Mouse (Mus musculus): ENCODE results near the gene B3gnt3. TPM values are rescaled to one million over a fixed set of nuclear protein-coding genes. Genes with fewer than 3 reads are reported as not detected.
A peak's percentile ranks its signal among the peaks of the same experiment; 100 is the strongest.

The B3gnt3 gene
- polyA plus RNA-seq, 1 experiment from 2014 or later: 3.3 TPM

- H3K4me2 ChIP-seq (replicated peaks; ENCODE audit: low read depth, low read length): peak overlapping the region; percentile 54
- peaks cover 10% of the 10 kb centered on the region for H3K4me1 ChIP-seq (ENCODE audit: insufficient read depth, low read length)
- no peaks in the 10 kb centered on the region for H3K9me3 ChIP-seq (ENCODE audit: low read length)
- no peaks in the 10 kb centered on the region for H3K36me3 ChIP-seq (ENCODE audit: insufficient read depth, low read length)
- H3K27ac ChIP-seq (ENCODE audit: low read length): no peak overlapping the region
- H3K9ac ChIP-seq (replicated peaks; ENCODE audit: low read length): no peak overlapping the region
- no peak for ATAC-seq (ENCODE audit: low FRiP score, low TSS enrichment)
- H3K4me3 ChIP-seq (ENCODE audit: low read length): peak overlapping the region; percentile 30
- WGBS: 5% methylated on average over 12 of the region's 16 CpGs
- H3K27me3 ChIP-seq (ENCODE audit: insufficient read depth, low read length): peaks cover 16% of the 10 kb centered on the region
Measured at GRCm38 (mm10) chr8:71728826-71729620, 27.4 kb upstream of the B3gnt3 start.

GRCm38 (mm10) chr8:71728240-71728785 lies 26.7 kb upstream of the B3gnt3 start:
- 3% methylated on average over 21 of the region's 21 CpGs for WGBS
- Histone ChIP-seq H3K36me3 (ENCODE audit: insufficient read depth, low read length) (no peaks in the 10 kb centered on the region), H3K27me3 (ENCODE audit: insufficient read depth, low read length) (peaks cover 16% of the 10 kb centered on the region), H3K9ac (replicated peaks; ENCODE audit: low read length) (0 out of 2 replicates have a peak overlapping the region, but pooled peaks have one; percentile 2), H3K4me1 (ENCODE audit: insufficient read depth, low read length) (peaks cover 10% of the 10 kb centered on the region), H3K4me3 (ENCODE audit: low read length) (peak overlapping the region; percentile 30), H3K9me3 (ENCODE audit: low read length) (no peaks in the 10 kb centered on the region), H3K4me2 (replicated peaks; ENCODE audit: low read depth, low read length) (peak overlapping the region; percentile 54), H3K27ac (ENCODE audit: low read length) (no peak overlapping the region)
- ATAC-seq (ENCODE audit: low FRiP score, low TSS enrichment): peak; percentile 41

- 1% methylated on average over 41 of the region's 54 CpGs for WGBS
- ATAC-seq (ENCODE audit: low FRiP score, low TSS enrichment): peak; percentile 85
- no peaks in the 10 kb centered on the region for H3K9me3 ChIP-seq (ENCODE audit: low read length)
- peak within 1 kb of the TSS; percentile 92 for H3K4me2 ChIP-seq (replicated peaks; ENCODE audit: low read depth, low read length)
- no peak within 1 kb of the TSS for H3K27ac ChIP-seq (ENCODE audit: low read length)
- peak within 1 kb of the TSS; percentile 69 for H3K4me3 ChIP-seq (ENCODE audit: low read length)
- H3K36me3 ChIP-seq (ENCODE audit: insufficient read depth, low read length): no peaks in the 10 kb centered on the region
- H3K4me1 ChIP-seq (ENCODE audit: insufficient read depth, low read length): peaks cover 10% of the 10 kb centered on the region
- H3K9ac ChIP-seq (replicated peaks; ENCODE audit: low read length): peak within 1 kb of the TSS; percentile 74
- peaks cover 16% of the 10 kb centered on the region for H3K27me3 ChIP-seq (ENCODE audit: insufficient read depth, low read length)
Measured at GRCm38 (mm10) chr8:71725122-71725924, 23.7 kb upstream of the B3gnt3 start, which contains the start of gene Fcho1. Fcho1 (minus strand) TSS chr8:71725716.

GRCm38 (mm10) chr8:71724389-71724788 lies 22.8 kb upstream of the B3gnt3 start:
- Histone ChIP-seq H3K9ac (replicated peaks; ENCODE audit: low read length) (no peak overlapping the region), H3K4me1 (ENCODE audit: insufficient read depth, low read length) (peaks cover 10% of the 10 kb centered on the region), H3K27ac (ENCODE audit: low read length) (no peak overlapping the region), H3K36me3 (ENCODE audit: insufficient read depth, low read length) (no peaks in the 10 kb centered on the region), H3K27me3 (ENCODE audit: insufficient read depth, low read length) (peaks cover 15% of the 10 kb centered on the region), H3K9me3 (ENCODE audit: low read length) (no peaks in the 10 kb centered on the region), H3K4me3 (ENCODE audit: low read length) (no peak overlapping the region), H3K4me2 (replicated peaks; ENCODE audit: low read depth, low read length) (no peak overlapping the region)
- ATAC-seq (ENCODE audit: low FRiP score, low TSS enrichment): no peak
- WGBS: 54% methylated on average over 4 of the region's 4 CpGs

- Histone ChIP-seq H3K36me3 (ENCODE audit: insufficient read depth, low read length) (no peaks in the 10 kb centered on the region), H3K27me3 (ENCODE audit: insufficient read depth, low read length) (peaks cover 13% of the 10 kb centered on the region), H3K27ac (ENCODE audit: low read length) (no peak overlapping the region), H3K9me3 (ENCODE audit: low read length) (no peaks in the 10 kb centered on the region), H3K4me3 (ENCODE audit: low read length) (no peak overlapping the region), H3K4me1 (ENCODE audit: insufficient read depth, low read length) (peaks cover 5% of the 10 kb centered on the region), H3K9ac (replicated peaks; ENCODE audit: low read length) (no peak overlapping the region), H3K4me2 (replicated peaks; ENCODE audit: low read depth, low read length) (no peak overlapping the region)
- no peak for ATAC-seq (ENCODE audit: low FRiP score, low TSS enrichment)
- WGBS: 42% methylated on average over 14 of the region's 14 CpGs
Measured at GRCm38 (mm10) chr8:71723047-71723551, 21.5 kb upstream of the B3gnt3 start.

- Histone ChIP-seq H3K27me3 (ENCODE audit: insufficient read depth, low read length) (peaks cover 4% of the 10 kb centered on the region), H3K27ac (ENCODE audit: low read length) (no peak overlapping the region), H3K36me3 (ENCODE audit: insufficient read depth, low read length) (no peaks in the 10 kb centered on the region), H3K9ac (replicated peaks; ENCODE audit: low read length) (no peak overlapping the region), H3K4me1 (ENCODE audit: insufficient read depth, low read length) (peaks cover 2% of the 10 kb centered on the region), H3K9me3 (ENCODE audit: low read length) (no peaks in the 10 kb centered on the region), H3K4me3 (ENCODE audit: low read length) (no peak overlapping the region), H3K4me2 (replicated peaks; ENCODE audit: low read depth, low read length) (no peak overlapping the region)
- no peak for ATAC-seq (ENCODE audit: low FRiP score, low TSS enrichment)
- WGBS: 34% methylated on average over 7 of the region's 7 CpGs
Measured at GRCm38 (mm10) chr8:71719928-71720457, 18.4 kb upstream of the B3gnt3 start.

GRCm38 (mm10) chr8:71719218-71719617 lies 17.6 kb upstream of the B3gnt3 start:
- no peaks in the 10 kb centered on the region for H3K36me3 ChIP-seq (ENCODE audit: insufficient read depth, low read length)
- H3K4me3 ChIP-seq (ENCODE audit: low read length): no peak overlapping the region
- no peaks in the 10 kb centered on the region for H3K9me3 ChIP-seq (ENCODE audit: low read length)
- WGBS: 69% methylated on average over 4 of the region's 4 CpGs
- no peaks in the 10 kb centered on the region for H3K4me1 ChIP-seq (ENCODE audit: insufficient read depth, low read length)
- H3K9ac ChIP-seq (replicated peaks; ENCODE audit: low read length): no peak overlapping the region
- ATAC-seq (ENCODE audit: low FRiP score, low TSS enrichment): no peak
- H3K27ac ChIP-seq (ENCODE audit: low read length): no peak overlapping the region
- H3K4me2 ChIP-seq (replicated peaks; ENCODE audit: low read depth, low read length): no peak overlapping the region
- H3K27me3 ChIP-seq (ENCODE audit: insufficient read depth, low read length): no peaks in the 10 kb centered on the region

GRCm38 (mm10) chr8:71718252-71718651 lies 16.7 kb upstream of the B3gnt3 start:
- H3K4me1 ChIP-seq (ENCODE audit: insufficient read depth, low read length): no peaks in the 10 kb centered on the region
- no peak overlapping the region for H3K4me3 ChIP-seq (ENCODE audit: low read length)
- no peaks in the 10 kb centered on the region for H3K27me3 ChIP-seq (ENCODE audit: insufficient read depth, low read length)
- 38% methylated on average over 3 of the region's 3 CpGs for WGBS
- no peak overlapping the region for H3K9ac ChIP-seq (replicated peaks; ENCODE audit: low read length)
- no peak overlapping the region for H3K27ac ChIP-seq (ENCODE audit: low read length)
- no peaks in the 10 kb centered on the region for H3K36me3 ChIP-seq (ENCODE audit: insufficient read depth, low read length)
- no peak overlapping the region for H3K4me2 ChIP-seq (replicated peaks; ENCODE audit: low read depth, low read length)
- ATAC-seq (ENCODE audit: low FRiP score, low TSS enrichment): no peak
- no peaks in the 10 kb centered on the region for H3K9me3 ChIP-seq (ENCODE audit: low read length)

- Histone ChIP-seq H3K4me3 (ENCODE audit: low read length) (no peak overlapping the region), H3K27ac (ENCODE audit: low read length) (no peak overlapping the region), H3K36me3 (ENCODE audit: insufficient read depth, low read length) (no peaks in the 10 kb centered on the region), H3K27me3 (ENCODE audit: insufficient read depth, low read length) (no peaks in the 10 kb centered on the region), H3K9ac (replicated peaks; ENCODE audit: low read length) (no peak overlapping the region), H3K9me3 (ENCODE audit: low read length) (no peaks in the 10 kb centered on the region), H3K4me2 (replicated peaks; ENCODE audit: low read depth, low read length) (no peak overlapping the region), H3K4me1 (ENCODE audit: insufficient read depth, low read length) (no peaks in the 10 kb centered on the region)
- WGBS: 69% methylated on average over 12 of the region's 12 CpGs
- ATAC-seq (ENCODE audit: low FRiP score, low TSS enrichment): 0 out of 2 replicates have a peak, but pooled peaks have one; percentile 9
Measured at GRCm38 (mm10) chr8:71717096-71717495, 15.5 kb upstream of the B3gnt3 start.

All from kidney, embryonic 16.5 days (tissue).